Mouse (Mus musculus) central nervous system, embryonic 18 days (tissue): ENCODE results near the gene Slc35g2. TPM values are rescaled to one million over a fixed set of nuclear protein-coding genes. Genes with fewer than 3 reads are reported as not detected.

Source experiments
- polyA plus RNA-seq: library from polyadenylated mRNA; depleted of rRNA; stranded (reverse); fragments of >200 nt; gene quantifications from 2 replicates; pipeline ENCODE4 v1.2.3, GENCODE M21; 2012; rRNA removed

The Slc35g2 gene
- polyA plus RNA-seq, result 8.3 and 11.1 TPM in 2 replicates

GRCm38 (mm10) chr9:100570626-100571233, at the start of gene Slc35g2:
Gene Slc35g2, minus strand, starts transcription at chr9:100571090.

GRCm38 (mm10) chr9:100597546-100597945, 26.7 kb upstream of the Slc35g2 start, which contains the start of gene Stag1:
Gene Stag1, plus strand, starts transcription at chr9:100597798.

GRCm38 (mm10) chr9:100545715-100546593, 24.9 kb downstream of the Slc35g2 start, which contains the start of gene Nck1:
Gene Nck1, minus strand, starts transcription at chr9:100546134.

Other genes starting within 250 kb of the Slc35g2 start
- 1.3 and 1.8 TPM in 2 replicates for gene Il20rb, start 84.3 kb downstream of the Slc35g2 start, polyA plus RNA-seq
- 29.7 and 37.4 TPM in 2 replicates for gene Nck1, start 25.0 kb downstream of the Slc35g2 start, polyA plus RNA-seq
- gene Stag1, start 26.7 kb upstream of the Slc35g2 start, polyA plus RNA-seq, result 25.1 and 27.1 TPM in 2 replicates